Mouse (Mus musculus) WW6 (cell line): ENCODE measurements at regions not wholly inside any gene's neighbourhood (a gene's known extent, or its start where the extent isn't known, plus 50 kb on each side); places are given as distances from the start of the nearest gene placed in this dataset.

ENCODE experiments used
- DNase-seq: peaks from one replicate; pipeline ENCODE4 v3.0.0-alpha.2; 2013; ENCODE audit warnings: low read depth, low spot score

DNA sequence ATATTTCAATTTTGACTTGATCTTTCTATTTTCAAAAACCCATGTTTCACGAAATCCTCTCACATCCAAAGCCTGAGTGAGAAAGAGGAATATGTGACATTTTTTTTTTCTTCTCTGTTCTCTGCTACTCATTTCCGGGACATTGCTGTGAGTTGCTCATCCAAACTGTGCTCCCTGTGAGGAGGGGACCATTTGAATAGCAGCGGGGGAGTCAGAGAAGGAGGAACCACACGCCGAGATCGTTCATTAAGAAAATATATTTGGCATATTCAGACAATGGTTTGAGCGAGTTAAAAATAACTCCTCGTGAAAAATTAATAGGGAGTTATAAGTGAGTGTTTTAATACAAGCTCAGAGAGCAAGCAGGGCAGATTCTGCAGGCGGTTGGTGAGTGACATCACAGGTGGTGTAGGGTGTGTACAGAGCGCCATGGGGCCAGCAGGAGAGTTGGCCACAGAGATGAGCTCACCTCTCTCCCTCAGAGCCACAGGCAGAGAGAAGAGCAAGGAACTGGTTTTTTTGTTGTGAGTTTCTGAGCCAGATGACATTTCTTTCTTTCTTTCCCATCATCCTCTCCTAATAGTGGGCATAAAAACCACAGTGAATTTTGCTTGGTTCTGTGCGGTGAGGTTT is 54.4 kb upstream of the Calcoco1 start:
- no peak for DNase-seq

GRCm38 (mm10) chr15:102780626-102781025 is 58.6 kb upstream of the Calcoco1 start:
- no peak for DNase-seq

GRCm38 (mm10) chr15:102782988-102783799 is 61.2 kb upstream of the Calcoco1 start:
- no peak for DNase-seq

DNA sequence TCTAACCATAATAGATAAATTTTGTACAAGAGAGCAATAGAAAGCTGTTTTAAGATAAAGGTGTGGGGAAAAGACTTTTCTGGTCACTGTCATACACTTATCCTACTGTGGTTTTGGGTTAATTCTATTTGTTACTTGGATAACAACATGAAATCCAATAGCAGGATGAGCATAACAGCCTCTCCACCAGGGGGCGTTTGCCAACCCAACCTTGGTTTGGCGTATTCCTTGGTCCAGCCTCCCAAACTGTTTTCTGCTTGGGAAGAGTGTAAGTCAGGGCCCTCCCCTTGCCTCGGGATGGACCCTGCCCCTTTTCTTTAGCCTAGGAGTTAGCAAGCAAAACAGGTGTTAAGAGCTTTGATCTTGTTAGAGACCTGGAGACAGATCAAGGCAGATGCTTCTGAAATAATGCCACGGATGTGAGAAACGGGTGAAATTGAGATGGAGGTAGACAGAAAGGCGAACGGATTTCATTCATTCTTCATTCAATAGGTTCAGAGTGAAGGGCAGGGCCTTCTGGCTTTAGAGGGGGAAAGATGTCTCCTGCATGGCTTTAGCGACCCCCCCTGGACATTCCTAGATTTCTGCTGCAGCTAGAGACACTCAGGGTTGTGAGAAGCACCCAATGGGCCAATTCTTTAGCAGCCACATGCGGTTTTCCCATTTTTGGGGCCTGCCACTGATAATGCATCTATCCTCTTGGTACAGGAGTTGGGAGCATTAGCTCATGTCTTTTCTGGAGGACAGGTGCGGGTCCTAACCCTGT is 63.3 kb upstream of the Calcoco1 start:
- DNase-seq = peak; percentile 59

GRCm38 (mm10) chr15:102788846-102789518 is 67.0 kb upstream of the Calcoco1 start:
- DNase-seq = no peak

DNA sequence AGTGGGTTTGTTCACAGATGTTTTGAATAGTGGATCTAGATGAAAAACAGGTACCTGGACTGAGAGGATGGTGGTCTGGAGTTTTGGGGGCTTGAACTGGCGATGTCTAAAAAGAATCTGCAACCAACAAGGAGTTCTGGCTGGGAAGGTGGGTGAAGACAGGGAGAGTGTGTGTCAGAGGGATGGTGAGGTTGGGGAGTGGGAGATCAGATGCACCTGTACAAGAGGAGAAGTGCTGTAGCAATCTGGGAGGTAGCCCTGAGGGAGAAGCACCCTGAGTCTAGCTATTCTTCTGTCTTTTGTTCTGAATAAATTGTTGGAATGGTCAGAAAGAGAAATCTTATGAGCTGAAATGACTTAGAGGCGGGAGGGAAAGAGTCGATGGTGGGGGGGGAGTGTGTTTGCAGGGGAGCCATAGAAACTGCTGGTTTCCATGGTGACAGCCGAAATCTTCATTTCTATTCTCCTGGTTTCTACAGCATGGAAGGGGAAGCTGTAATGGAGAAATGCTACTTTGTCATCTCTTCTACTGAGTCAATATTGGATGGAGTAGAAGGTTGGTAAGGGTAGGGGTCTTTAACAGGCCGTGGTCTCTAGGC is 75.1 kb upstream of the Calcoco1 start:
- DNase-seq = no peak

DNA sequence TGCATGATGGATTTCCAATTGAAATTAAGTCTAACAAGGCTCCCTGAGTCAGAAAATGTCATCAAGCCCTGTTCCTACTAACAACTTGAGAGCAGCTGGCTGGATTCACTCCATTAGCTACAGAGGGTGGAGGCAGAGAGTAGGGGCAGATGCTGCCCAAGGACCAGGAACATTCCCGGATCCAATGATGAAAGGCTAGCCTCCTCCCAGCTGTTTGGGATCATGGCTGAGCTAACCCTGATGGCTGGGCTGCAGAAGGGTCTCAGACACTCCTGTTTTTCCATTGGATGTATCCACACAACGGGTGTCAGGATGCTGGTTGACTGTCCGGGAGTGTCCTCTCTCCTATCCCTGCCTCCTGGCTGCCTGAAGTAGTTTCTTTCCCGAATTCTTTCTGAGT is 78.1 kb upstream of the Calcoco1 start:
- no peak for DNase-seq

- no peak for DNase-seq
These were observed 80.4 kb upstream of the Calcoco1 start for GRCm38 (mm10) chr15:102802265-102802813.

- no peak for DNase-seq
These were observed 85.4 kb upstream of the Calcoco1 start for GRCm38 (mm10) chr15:102807353-102807752.

- no peak for DNase-seq
These were observed 97.2 kb upstream of the Calcoco1 start for GRCm38 (mm10) chr15:102819181-102819580.

GRCm38 (mm10) chr15:102839688-102840087 is 81.2 kb upstream of the Hoxc13 start:
- DNase-seq = no peak

GRCm38 (mm10) chr15:102862374-102862773 is 58.5 kb upstream of the Hoxc13 start:
- no peak for DNase-seq

- DNase-seq = no peak
These were observed 54.1 kb upstream of the Hoxc13 start for GRCm38 (mm10) chr15:102866788-102867187.
